Mouse (Mus musculus): ENCODE data around the gene Gm37240.

Gm37240 gene

GRCm38 (mm10) chr3:84804036-84804435 lies 1083.3 kb downstream of the Gm37240 start:
- no peak for DNase-seq

GRCm38 (mm10) chr3:84787914-84788313 lies 1099.4 kb downstream of the Gm37240 start:
- no peak for DNase-seq

GRCm38 (mm10) chr3:84776084-84776483 lies 1111.2 kb downstream of the Gm37240 start:
- no peak for DNase-seq

GRCm38 (mm10) chr3:84775577-84775976 lies 1111.7 kb downstream of the Gm37240 start:
- DNase-seq, result no peak

- DNase-seq, result peak; percentile 39
These were observed 1112.3 kb downstream of the Gm37240 start for GRCm38 (mm10) chr3:84775067-84775423.

- DNase-seq, result peak; percentile 20
These were observed 1112.9 kb downstream of the Gm37240 start for GRCm38 (mm10) chr3:84774246-84775066.

GRCm38 (mm10) chr3:84771980-84772379 lies 1115.3 kb downstream of the Gm37240 start:
- DNase-seq, result no peak

GRCm38 (mm10) chr3:84770518-84770917 lies 1116.8 kb downstream of the Gm37240 start:
- DNase-seq, result no peak

- DNase-seq, result no peak
These were observed 1117.9 kb downstream of the Gm37240 start for GRCm38 (mm10) chr3:84769411-84769810.

GRCm38 (mm10) chr3:84768940-84769339 lies 1118.4 kb downstream of the Gm37240 start:
- DNase-seq, result no peak

- no peak for DNase-seq
These were observed 1133.5 kb downstream of the Gm37240 start for GRCm38 (mm10) chr3:84753816-84754215.

- DNase-seq, result no peak
These were observed 1138.1 kb downstream of the Gm37240 start for GRCm38 (mm10) chr3:84749222-84749621.

GRCm38 (mm10) chr3:84748139-84748538 lies 1139.2 kb downstream of the Gm37240 start:
- no peak for DNase-seq

- no peak for DNase-seq
These were observed 1141.7 kb downstream of the Gm37240 start for GRCm38 (mm10) chr3:84745537-84746189.

- no peak for DNase-seq
These were observed 1142.6 kb downstream of the Gm37240 start for GRCm38 (mm10) chr3:84744707-84745106.

- DNase-seq, result no peak
These were observed 1147.2 kb downstream of the Gm37240 start for GRCm38 (mm10) chr3:84740050-84740596.

GRCm38 (mm10) chr3:84737137-84737536 lies 1150.2 kb downstream of the Gm37240 start:
- no peak for DNase-seq

GRCm38 (mm10) chr3:84735716-84736115 lies 1151.6 kb downstream of the Gm37240 start:
- no peak for DNase-seq

- no peak for DNase-seq
These were observed 1154.8 kb downstream of the Gm37240 start for GRCm38 (mm10) chr3:84732516-84732915.

GRCm38 (mm10) chr3:84732016-84732502 lies 1155.3 kb downstream of the Gm37240 start:
- DNase-seq, result no peak

GRCm38 (mm10) chr3:84731403-84732015 lies 1155.8 kb downstream of the Gm37240 start:
- DNase-seq, result no peak

GRCm38 (mm10) chr3:84731003-84731402 lies 1156.3 kb downstream of the Gm37240 start:
- no peak for DNase-seq

GRCm38 (mm10) chr3:84729806-84730205 lies 1157.5 kb downstream of the Gm37240 start:
- no peak for DNase-seq
